33 mouse cellular contexts compared by ENCODE assay signal in genomic region chr14:76271190-76271589, GRCm38 (mm10).
"Had no signal": no experiment of that assay in that cellular context is flagged by ENCODE, and none has a peak within 500 bp of the region (broad histone marks: within the 10 kb centered on the region; RNA-seq: fewer than 3 reads in every experiment).

No protein-coding gene starts in this region.

- H3K27ac ChIP-seq: heart, embryonic 10.5 days; heart, embryonic 13.5 days; heart, embryonic 15.5 days; hindbrain, embryonic 10.5 days; hindbrain, embryonic 12.5 days; hindbrain, embryonic 13.5 days; hindbrain, embryonic 14.5 days; hindbrain, embryonic 15.5 days; hindbrain, postnatal 0 days; kidney, embryonic 15.5 days; kidney, postnatal 0 days; layer of hippocampus, adult 2 months; left cerebral cortex, adult 2 months had no signal

- H3K9me3 ChIP-seq: heart, embryonic 10.5 days; heart, embryonic 15.5 days; hindbrain, embryonic 13.5 days; hindbrain, embryonic 15.5 days; kidney, embryonic 15.5 days had no signal

- H3K9ac ChIP-seq: heart, embryonic 12.5 days; heart, embryonic 13.5 days; heart, embryonic 15.5 days; hindbrain, embryonic 12.5 days; hindbrain, embryonic 13.5 days; hindbrain, embryonic 14.5 days; hindbrain, embryonic 15.5 days; kidney, embryonic 15.5 days had no signal

- ATAC-seq: hindbrain, embryonic 16.5 days; hindbrain, postnatal 0 days; inflammation-experienced regulatory T-cells, adult 6 months had no signal

- H3K27me3 ChIP-seq: heart, embryonic 12.5 days; heart, embryonic 13.5 days; heart, embryonic 15.5 days; hindbrain, embryonic 12.5 days; hindbrain, embryonic 13.5 days; hindbrain, embryonic 15.5 days; kidney, embryonic 15.5 days had no signal

- H3K4me2 ChIP-seq: heart, embryonic 11.5 days; heart, embryonic 12.5 days; heart, embryonic 13.5 days; heart, embryonic 15.5 days; hindbrain, embryonic 12.5 days; hindbrain, embryonic 13.5 days; hindbrain, embryonic 14.5 days; hindbrain, embryonic 15.5 days; kidney, embryonic 15.5 days had no signal

- DNase-seq: heart, postnatal 10 days; heart, postnatal 14 days; heart, postnatal 36 days; heart, postnatal 4 days; kidney, adult 11 months; kidney, adult 18-20 months; kidney, adult 2 months; kidney, adult 8-10 months; kidney, adult 9 months; kidney, postnatal 10 days; kidney, postnatal 14 days; kidney, postnatal 25 days; kidney, postnatal 36 days; kidney, postnatal 4 days; layer of hippocampus, adult 9-11 months; layer of hippocampus, postnatal 36 days had no signal

- H3K4me1 ChIP-seq: heart, embryonic 13.5 days; heart, embryonic 15.5 days; hindbrain, embryonic 13.5 days; hindbrain, embryonic 15.5 days had no signal

- H3K36me3 ChIP-seq: heart, embryonic 10.5 days; heart, embryonic 12.5 days; heart, embryonic 13.5 days; heart, embryonic 15.5 days; hindbrain, embryonic 10.5 days; hindbrain, embryonic 12.5 days; hindbrain, embryonic 13.5 days; hindbrain, embryonic 15.5 days; kidney, embryonic 15.5 days had no signal

- H3K4me3 ChIP-seq: heart, embryonic 10.5 days; heart, embryonic 12.5 days; heart, embryonic 13.5 days; heart, embryonic 15.5 days; hindbrain, embryonic 10.5 days; hindbrain, embryonic 12.5 days; hindbrain, embryonic 13.5 days; hindbrain, embryonic 15.5 days; kidney, embryonic 15.5 days; layer of hippocampus, adult 2 months; left cerebral cortex, adult 2 months had no signal
